ENCODE assay signal across 10 mouse cellular contexts in the genomic region with DNA sequence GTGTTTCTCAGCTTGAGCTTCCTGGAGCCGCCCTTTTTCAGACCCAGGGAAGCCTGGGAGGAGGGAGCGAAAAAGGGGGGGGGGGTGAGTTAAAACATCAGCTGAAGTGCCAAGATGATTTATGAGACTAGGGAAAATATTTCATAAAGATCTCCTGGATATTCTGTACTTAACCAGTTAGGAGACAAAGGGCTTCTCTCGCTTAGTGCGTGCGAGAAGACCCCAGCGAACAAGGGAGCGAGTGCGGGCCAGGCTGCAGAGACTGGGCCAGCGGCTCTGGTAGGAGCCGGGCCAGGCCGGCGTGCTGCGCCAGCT. TPM values are rescaled to one million over a fixed set of nuclear protein-coding genes. Genes with fewer than 3 reads are reported as not detected.
DNase-seq lines count a peak whose midpoint lies in the region; ATAC-seq lines count a peak whose summit lies in the region.
"Had no signal": no experiment of that assay in that cellular context is flagged by ENCODE, and none has a peak within 500 bp of the region (broad histone marks: within the 10 kb centered on the region; RNA-seq: fewer than 3 reads in every experiment).

No protein-coding gene starts in this region.

- under 1% methylated on average over 13 of the region's 13 CpGs for WGBS in kidney, embryonic 14.5 days
- WGBS in embryonic facial prominence, embryonic 13.5 days: 3% methylated on average over 13 of the region's 13 CpGs
- WGBS in hindbrain, embryonic 13.5 days: under 1% methylated on average over 13 of the region's 13 CpGs
- WGBS in midbrain, embryonic 16.5 days: 1% methylated on average over 13 of the region's 13 CpGs

- H3K36me3 ChIP-seq in kidney, embryonic 14.5 days (ENCODE audit: control insufficient read depth, insufficient read depth, low read length): peaks cover 14% of the 10 kb centered on the region; the same call in 1 of the 2 replicates
- no peaks in the 10 kb centered on the region for H3K36me3 ChIP-seq in embryonic facial prominence, embryonic 13.5 days
- H3K36me3 ChIP-seq in hindbrain, embryonic 13.5 days: no peaks in the 10 kb centered on the region
- no peaks in the 10 kb centered on the region for H3K36me3 ChIP-seq in midbrain, embryonic 16.5 days (ENCODE audit: control insufficient read depth, insufficient read depth, low read length)

- intact Hi-C loops in left cerebral cortex, postnatal 36 days (cut with DNase I): loop anchor here (2.0 to 10.0 kb wide), 4 partner anchors 129 to 1148 kb away; no protein-coding TSS in a partner anchor

- peak overlapping the region; percentile 99 for H3K27ac ChIP-seq in kidney, embryonic 14.5 days (ENCODE audit: low read depth, low read length)
- H3K27ac ChIP-seq in embryonic facial prominence, embryonic 13.5 days: no peak overlapping the region
- peak overlapping the region; percentile 94 for H3K27ac ChIP-seq in hindbrain, embryonic 13.5 days
- no peak overlapping the region for H3K27ac ChIP-seq in midbrain, embryonic 16.5 days (ENCODE audit: low read length)
- H3K27ac ChIP-seq: liver, embryonic 14.5 days had no signal

- no peak for DNase-seq in kidney, postnatal 10 days
- DNase-seq in left cerebral cortex, postnatal 36 days (ENCODE audit: low spot score in 2 of 2): no peak
- DNase-seq in urinary bladder, adult 18-20 months (ENCODE audit: low spot score in 2 of 2): no peak
- DNase-seq in gastrocnemius, postnatal 4 days (ENCODE audit: low spot score in 2 of 2): no peak

- H3K4me3 ChIP-seq in kidney, embryonic 14.5 days (ENCODE audit: low read length): peak overlapping the region; percentile 71
- peak overlapping the region; percentile 40 for H3K4me3 ChIP-seq in embryonic facial prominence, embryonic 13.5 days
- peak overlapping the region; percentile 54 for H3K4me3 ChIP-seq in hindbrain, embryonic 13.5 days
- no peak overlapping the region for H3K4me3 ChIP-seq in midbrain, embryonic 16.5 days (ENCODE audit: low read depth, low read length)

- no peak for ATAC-seq in kidney, embryonic 14.5 days (ENCODE audit: low FRiP score, low TSS enrichment)
- ATAC-seq in embryonic facial prominence, embryonic 13.5 days (ENCODE audit: insufficient number of reproducible peaks, insufficient read depth, low FRiP score, low TSS enrichment, low read depth): no peak
- ATAC-seq in hindbrain, embryonic 13.5 days (ENCODE audit: low FRiP score): no peak
- ATAC-seq in midbrain, embryonic 16.5 days: no peak

- H3K4me1 ChIP-seq in kidney, embryonic 14.5 days (ENCODE audit: control insufficient read depth, insufficient read depth, low read length): peaks cover 8% of the 10 kb centered on the region; the same call in 1 of the 2 replicates
- peaks cover 23% of the 10 kb centered on the region for H3K4me1 ChIP-seq in embryonic facial prominence, embryonic 13.5 days
- H3K4me1 ChIP-seq in hindbrain, embryonic 13.5 days (replicated peaks): peaks cover 41% of the 10 kb centered on the region
- peaks cover 9% of the 10 kb centered on the region for H3K4me1 ChIP-seq in midbrain, embryonic 16.5 days (ENCODE audit: control insufficient read depth, insufficient read depth, low read length)

- peaks cover 68% of the 10 kb centered on the region for H3K27me3 ChIP-seq in kidney, embryonic 14.5 days (ENCODE audit: control insufficient read depth, insufficient read depth, low read length)
- H3K27me3 ChIP-seq in embryonic facial prominence, embryonic 13.5 days: peaks cover 99% of the 10 kb centered on the region
- H3K27me3 ChIP-seq in hindbrain, embryonic 13.5 days: peaks cover 88% of the 10 kb centered on the region
- H3K27me3 ChIP-seq in midbrain, embryonic 16.5 days (ENCODE audit: control insufficient read depth, insufficient read depth, low read depth, low read length): peaks cover 51% of the 10 kb centered on the region

- H3K9me3 ChIP-seq in kidney, embryonic 14.5 days (ENCODE audit: control insufficient read depth, low read length): no peaks in the 10 kb centered on the region
- no peaks in the 10 kb centered on the region for H3K9me3 ChIP-seq in embryonic facial prominence, embryonic 13.5 days
- no peaks in the 10 kb centered on the region for H3K9me3 ChIP-seq in hindbrain, embryonic 13.5 days
- no peaks in the 10 kb centered on the region for H3K9me3 ChIP-seq in midbrain, embryonic 16.5 days (replicated peaks; ENCODE audit: control insufficient read depth, low read length, poor library complexity, severe bottlenecking)

- H3K9ac ChIP-seq in kidney, embryonic 14.5 days (ENCODE audit: low read depth, low read length): peak overlapping the region; percentile 94
- H3K9ac ChIP-seq in embryonic facial prominence, embryonic 13.5 days: no peak overlapping the region
- peak overlapping the region; percentile 85 for H3K9ac ChIP-seq in hindbrain, embryonic 13.5 days
- no peak overlapping the region for H3K9ac ChIP-seq in midbrain, embryonic 16.5 days (ENCODE audit: low read depth, low read length)
- H3K9ac ChIP-seq: liver, embryonic 14.5 days had no signal

- peak overlapping the region; percentile 47 for H3K4me2 ChIP-seq in kidney, embryonic 14.5 days (replicated peaks; ENCODE audit: low read depth, low read length)
- H3K4me2 ChIP-seq in embryonic facial prominence, embryonic 13.5 days: peak overlapping the region; percentile 64; the same call in 1 of the 2 replicates
- peak overlapping the region; percentile 58 for H3K4me2 ChIP-seq in hindbrain, embryonic 13.5 days
- H3K4me2 ChIP-seq in midbrain, embryonic 16.5 days (ENCODE audit: low read length): peak overlapping the region; percentile 42; the same call in 1 of the 2 replicates

RNA-seq across cellular contexts. Expression of a gene that starts 0.5 kb away (rescaled TPM):
- polyA plus RNA-seq in kidney, embryonic 14.5 days (2014; fragmentation: Nextera tagmentation; extraction: Ambion mirVana): 43.3 and 55.9 TPM in 2 replicates
- polyA plus RNA-seq in embryonic facial prominence, embryonic 13.5 days (2015; fragmentation: Nextera tagmentation; extraction: Ambion mirVana): 0.22 TPM in 1 of 2 replicates, not detected in the other
- 17.1 and 17.2 TPM in 2 replicates for polyA plus RNA-seq in hindbrain, embryonic 13.5 days (2015; fragmentation: Nextera tagmentation; extraction: Ambion mirVana)
- polyA plus RNA-seq in midbrain, embryonic 16.5 days (2015; fragmentation: Nextera tagmentation; extraction: Ambion mirVana): 0.33 and 0.41 TPM in 2 replicates
- under 1 TPM; 0.16 to 0.32 TPM for total RNA-seq in left cerebral cortex, postnatal 36 days (2021)
- not detected for total RNA-seq in gastrocnemius, postnatal 4 days (2021)
- total RNA-seq: MEL had no signal
- polyA plus RNA-seq: liver, embryonic 14.5 days had no signal

Comparison
In these comparisons a context has a peak if more than half of its experiments do, and no peak if none do; other contexts are left out.
1. H3K27ac ChIP-seq: peak in kidney, embryonic 14.5 days (single experiment) and hindbrain, embryonic 13.5 days (single experiment); none in embryonic facial prominence, embryonic 13.5 days (single experiment) and midbrain, embryonic 16.5 days (single experiment).
2. H3K9ac ChIP-seq: peak in kidney, embryonic 14.5 days (single experiment) and hindbrain, embryonic 13.5 days (single experiment); none in embryonic facial prominence, embryonic 13.5 days (single experiment) and midbrain, embryonic 16.5 days (single experiment).
3. RNA of a gene that starts 0.5 kb away (polyA plus RNA-seq): 43.3 to 55.9 TPM in kidney, embryonic 14.5 days and 17.1 to 17.2 TPM in hindbrain, embryonic 13.5 days; 0.33 to 0.41 TPM in midbrain, embryonic 16.5 days and 0.22 TPM in embryonic facial prominence, embryonic 13.5 days; every median in the first group is over 10 times any median in the second.
4. Peak in every context shown above with its lines, with median percentiles within 50 percentile points of each other: H3K4me2 ChIP-seq.